Mouse (Mus musculus): ENCODE results near the gene Asprv1. TPM values are rescaled to one million over a fixed set of nuclear protein-coding genes. Genes with fewer than 3 reads are reported as not detected.
A peak's percentile ranks its signal among the peaks of the same experiment; 100 is the strongest.

The Asprv1 gene
- polyA plus RNA-seq, 1 experiment from 2014 or later, result 1.1 TPM

GRCm38 (mm10) chr6:86594636-86595035 is 33.3 kb upstream of the Asprv1 start:
- ATAC-seq (ENCODE audit: low read depth), result no peak
- Histone ChIP-seq H3K9me3 (no peaks in the 10 kb centered on the region), H3K4me3 (peak overlapping the region; percentile 15; the same call in 1 of the 2 replicates), H3K4me1 (replicated peaks) (no peaks in the 10 kb centered on the region), H3K27ac (replicated peaks) (no peak overlapping the region), H3K36me3 (no peaks in the 10 kb centered on the region), H3K9ac (no peak overlapping the region), H3K4me2 (peak overlapping the region; percentile 32), H3K27me3 (no peaks in the 10 kb centered on the region)
- 19% methylated on average over 9 of the region's 9 CpGs for WGBS

GRCm38 (mm10) chr6:86595865-86596440 is 32.0 kb upstream of the Asprv1 start:
- Histone ChIP-seq H3K4me2 (no peak overlapping the region), H3K4me1 (replicated peaks) (no peaks in the 10 kb centered on the region), H3K27me3 (no peaks in the 10 kb centered on the region), H3K9ac (no peak overlapping the region), H3K4me3 (no peak overlapping the region), H3K9me3 (no peaks in the 10 kb centered on the region), H3K36me3 (no peaks in the 10 kb centered on the region), H3K27ac (replicated peaks) (no peak overlapping the region)
- 87% methylated on average over 17 of the region's 17 CpGs for WGBS
- no peak for ATAC-seq (ENCODE audit: low read depth)

- Histone ChIP-seq H3K27ac (replicated peaks) (no peak overlapping the region), H3K9me3 (no peaks in the 10 kb centered on the region), H3K36me3 (no peaks in the 10 kb centered on the region), H3K4me2 (no peak overlapping the region), H3K4me1 (replicated peaks) (no peaks in the 10 kb centered on the region), H3K4me3 (no peak overlapping the region), H3K27me3 (no peaks in the 10 kb centered on the region), H3K9ac (no peak overlapping the region)
- 72% methylated on average over 5 of the region's 5 CpGs for WGBS
- no peak; the same call in 1 of the 2 replicates for ATAC-seq (ENCODE audit: low read depth)
Measured at GRCm38 (mm10) chr6:86598742-86599193, 29.2 kb upstream of the Asprv1 start.

GRCm38 (mm10) chr6:86599197-86599596 is 28.8 kb upstream of the Asprv1 start:
- 22% methylated on average over 4 of the region's 4 CpGs for WGBS
- Histone ChIP-seq H3K9me3 (no peaks in the 10 kb centered on the region), H3K4me3 (no peak overlapping the region), H3K27me3 (no peaks in the 10 kb centered on the region), H3K4me1 (replicated peaks) (no peaks in the 10 kb centered on the region), H3K9ac (no peak overlapping the region), H3K36me3 (no peaks in the 10 kb centered on the region), H3K27ac (replicated peaks) (no peak overlapping the region), H3K4me2 (no peak overlapping the region)
- ATAC-seq (ENCODE audit: low read depth), result peak; percentile 56

GRCm38 (mm10) chr6:86599951-86600414 is 28.0 kb upstream of the Asprv1 start:
- Histone ChIP-seq H3K27ac (replicated peaks) (no peak overlapping the region), H3K36me3 (no peaks in the 10 kb centered on the region), H3K4me3 (no peak overlapping the region), H3K4me1 (replicated peaks) (no peaks in the 10 kb centered on the region), H3K27me3 (no peaks in the 10 kb centered on the region), H3K9ac (no peak overlapping the region), H3K9me3 (no peaks in the 10 kb centered on the region), H3K4me2 (no peak overlapping the region)
- ATAC-seq (ENCODE audit: low read depth), result no peak
- WGBS, result 63% methylated on average over 6 of the region's 6 CpGs

GRCm38 (mm10) chr6:86605260-86605659 is 22.7 kb upstream of the Asprv1 start:
- H3K4me2 ChIP-seq, result no peak overlapping the region
- no peaks in the 10 kb centered on the region for H3K27me3 ChIP-seq
- no peaks in the 10 kb centered on the region for H3K9me3 ChIP-seq
- 69% methylated on average over 7 of the region's 7 CpGs for WGBS
- no peaks in the 10 kb centered on the region for H3K4me1 ChIP-seq (replicated peaks)
- H3K9ac ChIP-seq, result no peak overlapping the region
- no peaks in the 10 kb centered on the region for H3K36me3 ChIP-seq
- ATAC-seq (ENCODE audit: low read depth), result no peak
- no peak overlapping the region for H3K27ac ChIP-seq (replicated peaks)
- H3K4me3 ChIP-seq, result no peak overlapping the region

- Histone ChIP-seq H3K4me2 (no peak overlapping the region), H3K9me3 (no peaks in the 10 kb centered on the region), H3K27ac (replicated peaks) (no peak overlapping the region), H3K4me3 (no peak overlapping the region), H3K4me1 (replicated peaks) (no peaks in the 10 kb centered on the region), H3K27me3 (no peaks in the 10 kb centered on the region), H3K9ac (no peak overlapping the region), H3K36me3 (no peaks in the 10 kb centered on the region)
- ATAC-seq (ENCODE audit: low read depth), result no peak
- 80% methylated on average over 4 of the region's 4 CpGs for WGBS
Measured at GRCm38 (mm10) chr6:86606289-86606688, 21.7 kb upstream of the Asprv1 start.

GRCm38 (mm10) chr6:86607471-86607870 is 20.5 kb upstream of the Asprv1 start:
- Histone ChIP-seq H3K27me3 (no peaks in the 10 kb centered on the region), H3K4me2 (no peak overlapping the region), H3K4me1 (replicated peaks) (no peaks in the 10 kb centered on the region), H3K36me3 (no peaks in the 10 kb centered on the region), H3K27ac (replicated peaks) (no peak overlapping the region), H3K9me3 (no peaks in the 10 kb centered on the region), H3K9ac (no peak overlapping the region), H3K4me3 (no peak overlapping the region)
- 89% methylated on average over 6 of the region's 6 CpGs for WGBS
- ATAC-seq (ENCODE audit: low read depth), result no peak

GRCm38 (mm10) chr6:86609235-86609634 is 18.7 kb upstream of the Asprv1 start:
- no peaks in the 10 kb centered on the region for H3K4me1 ChIP-seq (replicated peaks)
- H3K4me3 ChIP-seq, result no peak overlapping the region
- H3K27ac ChIP-seq (replicated peaks), result no peak overlapping the region
- H3K36me3 ChIP-seq, result no peaks in the 10 kb centered on the region
- no peak overlapping the region for H3K9ac ChIP-seq
- no peaks in the 10 kb centered on the region for H3K27me3 ChIP-seq
- no peaks in the 10 kb centered on the region for H3K9me3 ChIP-seq
- WGBS, result 92% methylated on average over 6 of the region's 6 CpGs
- no peak for ATAC-seq (ENCODE audit: low read depth)
- no peak overlapping the region for H3K4me2 ChIP-seq

GRCm38 (mm10) chr6:86610714-86611113 is 17.2 kb upstream of the Asprv1 start:
- Histone ChIP-seq H3K36me3 (no peaks in the 10 kb centered on the region), H3K9ac (no peak overlapping the region), H3K27me3 (no peaks in the 10 kb centered on the region), H3K27ac (replicated peaks) (no peak overlapping the region), H3K9me3 (no peaks in the 10 kb centered on the region), H3K4me2 (no peak overlapping the region), H3K4me1 (replicated peaks) (no peaks in the 10 kb centered on the region), H3K4me3 (no peak overlapping the region)
- no peak for ATAC-seq (ENCODE audit: low read depth)
- 59% methylated on average over 5 of the region's 5 CpGs for WGBS

- H3K4me2 ChIP-seq, result no peak overlapping the region
- no peaks in the 10 kb centered on the region for H3K36me3 ChIP-seq
- H3K27ac ChIP-seq (replicated peaks), result no peak overlapping the region
- no peaks in the 10 kb centered on the region for H3K9me3 ChIP-seq
- H3K27me3 ChIP-seq, result no peaks in the 10 kb centered on the region
- H3K4me3 ChIP-seq, result no peak overlapping the region
- 91% methylated on average over 4 of the region's 4 CpGs for WGBS
- no peak overlapping the region for H3K9ac ChIP-seq
- no peak for ATAC-seq (ENCODE audit: low read depth)
- H3K4me1 ChIP-seq (replicated peaks), result no peaks in the 10 kb centered on the region
Measured at GRCm38 (mm10) chr6:86615301-86615700, 12.7 kb upstream of the Asprv1 start.

GRCm38 (mm10) chr6:86623201-86623600 is 4.8 kb upstream of the Asprv1 start:
- Histone ChIP-seq H3K9ac (no peak overlapping the region), H3K36me3 (no peaks in the 10 kb centered on the region), H3K4me1 (replicated peaks) (0 out of 2 replicates have a peak, but pooled peaks cover 7% of the 10 kb centered on the region), H3K4me3 (no peak overlapping the region), H3K9me3 (no peaks in the 10 kb centered on the region), H3K4me2 (no peak overlapping the region), H3K27ac (replicated peaks) (no peak overlapping the region), H3K27me3 (no peaks in the 10 kb centered on the region)
- ATAC-seq (ENCODE audit: low read depth), result no peak
- 87% methylated on average over 4 of the region's 4 CpGs for WGBS

Data from neural tube, embryonic 13.5 days (tissue).